Mouse (Mus musculus): ENCODE measurements at regions not wholly inside any gene's neighbourhood (a gene's known extent, or its start where the extent isn't known, plus 50 kb on each side); places are given as distances from the start of the nearest gene placed in this dataset.
A peak's percentile ranks its signal among the peaks of the same experiment; 100 is the strongest.

- DNase-seq (ENCODE audit: low read depth), result peak; percentile 3
Measured at GRCm38 (mm10) chr12:82520840-82521239, 67.3 kb upstream of the Rgs6 start.

- DNase-seq (ENCODE audit: low read depth), result no peak
Measured at GRCm38 (mm10) chr12:82524987-82525386, 63.1 kb upstream of the Rgs6 start.
